Mouse (Mus musculus) embryonic facial prominence, embryonic 14.5 days (tissue): ENCODE results near the gene Umps. TPM values are rescaled to one million over a fixed set of nuclear protein-coding genes. Genes with fewer than 3 reads are reported as not detected.

Experiments used
- ATAC-seq: fragments of 200-750 bp; cut with Nextera tagmentation; 2 replicates; pipeline ENCODE4 v1.8.0; 2017; ENCODE audit warnings: low read depth, moderate number of reproducible peaks, moderate TSS enrichment
- DNase-seq: peaks from one replicate; pipeline ENCODE4 v3.0.0-alpha.2; 2015; ENCODE audit warnings: low spot score
- H3K27ac ChIP-seq: fragments of 300-500 bp; sonication (generic); replicated peaks from 2 replicates; pipeline ENCODE4 v1.5.1; 2014; ENCODE audit warnings: low read depth, mild to moderate bottlenecking, low read length, moderate library complexity
- H3K27me3 ChIP-seq: fragments of 300-500 bp; sonication (generic); replicated peaks from 2 replicates; pipeline ENCODE4 v1.6.1; 2014; ENCODE audit warnings: low read length; ENCODE audit not compliant: control insufficient read depth, insufficient read depth
- H3K36me3 ChIP-seq: fragments of 300-500 bp; sonication (generic); 2 replicates; pipeline ENCODE4 v1.6.1; 2014; ENCODE audit warnings: low read length, mixed read lengths; ENCODE audit not compliant: control insufficient read depth, insufficient read depth
- H3K4me1 ChIP-seq: fragments of 300-500 bp; sonication (generic); 2 replicates; pipeline ENCODE4 v1.6.1; 2014; ENCODE audit warnings: antibody characterized with exemption, low read length; ENCODE audit not compliant: control insufficient read depth, insufficient read depth
- H3K4me2 ChIP-seq: fragments of 300-500 bp; sonication (generic); 2 replicates; pipeline ENCODE4 v1.6.1; 2014; ENCODE audit warnings: low read depth, mild to moderate bottlenecking, low read length, moderate library complexity, mixed read lengths
- H3K4me3 ChIP-seq: fragments of 300-500 bp; sonication (generic); 2 replicates; pipeline ENCODE4 v1.5.1; 2014; ENCODE audit warnings: low read depth, mild to moderate bottlenecking, low read length
- H3K9ac ChIP-seq: fragments of 300-500 bp; sonication (generic); 2 replicates; pipeline ENCODE4 v1.6.1; 2014; ENCODE audit warnings: low read depth, mild to moderate bottlenecking, low read length, moderate library complexity, mixed read lengths
- H3K9me3 ChIP-seq: fragments of 300-500 bp; sonication (generic); 2 replicates; pipeline ENCODE4 v1.6.1; 2016; ENCODE audit warnings: low read length; ENCODE audit not compliant: control insufficient read depth
- WGBS: fragments of 180-500 bp; shearing (Covaris S2); extraction: QIAGEN DNeasy Blood & Tissue Kit; methylation state at CpG from one replicate; pipeline ENCODE4 v1.1.7; 2014; 5-methylcytosine and 5-hydroxymethylcytosine counted together
- polyA plus RNA-seq: library from polyadenylated mRNA; unstranded; fragments of >200 nt; fragmentation: Nextera tagmentation; extraction: Ambion mirVana; gene quantifications from 2 replicates; pipeline ENCODE4 v1.2.1, GENCODE M21; 2014

The Umps gene
- polyA plus RNA-seq, 1 experiment from 2014 or later: 45.7 TPM

- no peak for ATAC-seq
- H3K36me3 ChIP-seq: peaks cover 5% of the 10 kb centered on the region; the same call in 1 of the 2 replicates
- H3K27me3 ChIP-seq: no peaks in the 10 kb centered on the region
- H3K9ac ChIP-seq: no peak overlapping the region
- peaks cover 33% of the 10 kb centered on the region for H3K4me1 ChIP-seq
- DNase-seq: no peak
- no peak overlapping the region for H3K4me3 ChIP-seq
- H3K4me2 ChIP-seq: no peak overlapping the region
- 53% methylated on average over 5 of the region's 5 CpGs for WGBS
- 0 out of 2 replicates have a peak overlapping the region, but pooled peaks have one; percentile 33 for H3K27ac ChIP-seq
- no peaks in the 10 kb centered on the region for H3K9me3 ChIP-seq
Observed at GRCm38 (mm10) chr16:33932126-33932525, 34.7 kb downstream of the Umps start.

- Histone ChIP-seq H3K4me2 (no peak overlapping the region), H3K27me3 (no peaks in the 10 kb centered on the region), H3K27ac (no peak overlapping the region), H3K4me1 (peaks cover 34% of the 10 kb centered on the region), H3K4me3 (no peak overlapping the region), H3K9me3 (no peaks in the 10 kb centered on the region), H3K36me3 (peaks cover 5% of the 10 kb centered on the region; the same call in 1 of the 2 replicates), H3K9ac (no peak overlapping the region)
- no peak for ATAC-seq
- 59% methylated on average over 2 of the region's 2 CpGs for WGBS
- no peak for DNase-seq
Observed at GRCm38 (mm10) chr16:33931682-33932081, 35.2 kb downstream of the Umps start.

- H3K4me1 ChIP-seq: peaks cover 39% of the 10 kb centered on the region
- ATAC-seq: no peak
Observed at GRCm38 (mm10) chr16:33930785-33931184, 36.1 kb downstream of the Umps start.

DNA sequence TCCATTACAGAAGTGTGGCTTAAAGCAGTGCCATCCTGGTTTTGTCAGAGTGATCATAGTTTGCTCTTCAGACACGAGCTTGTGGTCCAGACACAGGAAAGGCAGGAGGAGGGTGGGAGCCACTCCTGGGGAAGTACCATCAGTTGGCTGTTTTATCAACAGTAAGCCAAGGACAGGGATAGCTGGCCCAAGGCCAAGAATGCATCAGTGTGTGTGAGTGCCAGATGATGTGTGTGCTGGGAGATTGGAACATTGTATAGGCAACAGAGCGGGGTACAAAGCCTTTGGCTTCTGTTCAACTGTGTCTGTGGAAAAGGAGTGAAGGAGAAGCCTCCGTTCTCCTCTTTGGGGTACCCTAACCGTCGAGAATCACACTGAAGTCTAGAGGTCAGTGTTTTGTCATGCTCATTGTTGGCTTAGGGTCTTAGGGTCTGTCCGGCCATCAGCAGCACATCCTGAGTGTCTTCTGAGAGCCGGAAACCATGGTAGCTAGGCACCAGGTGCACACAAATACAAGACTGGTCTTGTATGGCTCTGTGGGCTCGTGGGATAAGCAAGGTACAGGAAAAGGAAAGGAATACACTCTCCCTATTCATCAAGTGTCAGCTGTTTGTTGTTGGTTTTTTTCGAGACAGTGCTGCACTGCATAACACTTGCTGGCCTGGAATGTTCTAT is 37.9 kb downstream of the Umps start:
- Histone ChIP-seq H3K9ac (no peak overlapping the region), H3K27ac (peak overlapping the region; percentile 21; the same call in 1 of the 2 replicates), H3K4me3 (no peak overlapping the region), H3K9me3 (no peaks in the 10 kb centered on the region), H3K27me3 (no peaks in the 10 kb centered on the region), H3K4me1 (peaks cover 30% of the 10 kb centered on the region), H3K36me3 (peaks cover 8% of the 10 kb centered on the region; the same call in 1 of the 2 replicates), H3K4me2 (no peak overlapping the region)
- no peak for DNase-seq
- no peak; the same call in 1 of the 2 replicates for ATAC-seq
- WGBS: 66% methylated on average over 9 of the region's 9 CpGs

More at GRCm38 (mm10) chr16:33930785-33931184, 36.1 kb downstream of the Umps start:
- no peaks in the 10 kb centered on the region for H3K9me3 ChIP-seq
- H3K27ac ChIP-seq: no peak overlapping the region; the same call in 1 of the 2 replicates
- WGBS: 74% methylated on average over 6 of the region's 6 CpGs
- no peak for DNase-seq
- H3K4me2 ChIP-seq: no peak overlapping the region
- H3K9ac ChIP-seq: no peak overlapping the region
- H3K36me3 ChIP-seq: peaks cover 8% of the 10 kb centered on the region; the same call in 1 of the 2 replicates
- no peak overlapping the region for H3K4me3 ChIP-seq
- no peaks in the 10 kb centered on the region for H3K27me3 ChIP-seq

- H3K9ac ChIP-seq: no peak overlapping the region
- DNase-seq (no peak), ATAC-seq (no peak)
- H3K4me3 ChIP-seq: no peak overlapping the region
- no peaks in the 10 kb centered on the region for H3K9me3 ChIP-seq
- peaks cover 35% of the 10 kb centered on the region for H3K4me1 ChIP-seq
- no peak overlapping the region for H3K27ac ChIP-seq
- 75% methylated on average over 6 of the region's 6 CpGs for WGBS
- H3K36me3 ChIP-seq: peaks cover 6% of the 10 kb centered on the region; the same call in 1 of the 2 replicates
- no peak overlapping the region for H3K4me2 ChIP-seq
- H3K27me3 ChIP-seq: no peaks in the 10 kb centered on the region
Observed at GRCm38 (mm10) chr16:33927263-33927824, 39.5 kb downstream of the Umps start.

GRCm38 (mm10) chr16:33923758-33924157 is 43.1 kb downstream of the Umps start:
- peak overlapping the region; percentile 71; the same call in 1 of the 2 replicates for H3K27ac ChIP-seq
- H3K4me2 ChIP-seq: no peak overlapping the region
- H3K36me3 ChIP-seq: peaks cover 22% of the 10 kb centered on the region
- ATAC-seq (no peak), DNase-seq (no peak)
- no peak overlapping the region for H3K9ac ChIP-seq
- peaks cover 35% of the 10 kb centered on the region for H3K4me1 ChIP-seq
- 89% methylated on average over 8 of the region's 8 CpGs for WGBS
- H3K27me3 ChIP-seq: no peaks in the 10 kb centered on the region
- H3K9me3 ChIP-seq: no peaks in the 10 kb centered on the region
- H3K4me3 ChIP-seq: no peak overlapping the region

GRCm38 (mm10) chr16:33923001-33923316 is 43.9 kb downstream of the Umps start:
- H3K27ac ChIP-seq: peak overlapping the region; percentile 71
- WGBS: 40% methylated on average over 5 of the region's 5 CpGs
- DNase-seq (no peak), ATAC-seq (no peak)
- no peaks in the 10 kb centered on the region for H3K9me3 ChIP-seq
- H3K36me3 ChIP-seq: peaks cover 22% of the 10 kb centered on the region
- no peak overlapping the region for H3K9ac ChIP-seq
- H3K4me3 ChIP-seq: no peak overlapping the region
- H3K4me1 ChIP-seq: peaks cover 29% of the 10 kb centered on the region
- H3K4me2 ChIP-seq: no peak overlapping the region
- H3K27me3 ChIP-seq: no peaks in the 10 kb centered on the region

- peak; percentile 67 for ATAC-seq
- peak overlapping the region; percentile 10; the same call in 1 of the 2 replicates for H3K4me2 ChIP-seq
- peak overlapping the region; percentile 71 for H3K27ac ChIP-seq
- H3K4me3 ChIP-seq: no peak overlapping the region
- WGBS: 25% methylated on average over 18 of the region's 18 CpGs
- H3K9ac ChIP-seq: no peak overlapping the region
- H3K4me1 ChIP-seq: peaks cover 31% of the 10 kb centered on the region
- DNase-seq: peak; percentile 73
- peaks cover 22% of the 10 kb centered on the region for H3K36me3 ChIP-seq
- no peaks in the 10 kb centered on the region for H3K27me3 ChIP-seq
- H3K9me3 ChIP-seq: no peaks in the 10 kb centered on the region
Observed at GRCm38 (mm10) chr16:33922111-33923000, 44.5 kb downstream of the Umps start.
